Mouse (Mus musculus): ENCODE results near the gene Trim2. TPM values are rescaled to one million over a fixed set of nuclear protein-coding genes. Genes with fewer than 3 reads are reported as not detected.
A peak's percentile ranks its signal among the peaks of the same experiment; 100 is the strongest.

Gene Trim2
- total RNA-seq, 2 experiments from 2014 or later: 2.7 to 3.3 TPM

- no peak for DNase-seq
Measured at GRCm38 (mm10) chr3:84287256-84287655, 19.4 kb downstream of the Trim2 start.

GRCm38 (mm10) chr3:84286311-84286710 is 20.4 kb downstream of the Trim2 start:
- no peak for DNase-seq

GRCm38 (mm10) chr3:84284796-84285195 is 21.9 kb downstream of the Trim2 start:
- DNase-seq: no peak

GRCm38 (mm10) chr3:84283524-84283923 is 23.2 kb downstream of the Trim2 start:
- no peak for DNase-seq

GRCm38 (mm10) chr3:84281936-84282371 is 24.7 kb downstream of the Trim2 start:
- no peak for DNase-seq

- no peak for DNase-seq
Measured at GRCm38 (mm10) chr3:84278809-84279208, 27.9 kb downstream of the Trim2 start.

- DNase-seq: no peak
Measured at GRCm38 (mm10) chr3:84275124-84275523, 31.6 kb downstream of the Trim2 start.

- no peak for DNase-seq
Measured at GRCm38 (mm10) chr3:84272293-84273015, 34.2 kb downstream of the Trim2 start.

- DNase-seq: no peak
Measured at GRCm38 (mm10) chr3:84271794-84272193, 34.9 kb downstream of the Trim2 start.

GRCm38 (mm10) chr3:84271058-84271457 is 35.6 kb downstream of the Trim2 start:
- DNase-seq: no peak

GRCm38 (mm10) chr3:84270624-84270995 is 36.1 kb downstream of the Trim2 start:
- DNase-seq: no peak

- no peak for DNase-seq
Measured at GRCm38 (mm10) chr3:84269987-84270623, 36.6 kb downstream of the Trim2 start.

- no peak for DNase-seq
Measured at GRCm38 (mm10) chr3:84268434-84268833, 38.2 kb downstream of the Trim2 start.

GRCm38 (mm10) chr3:84266391-84266931 is 40.2 kb downstream of the Trim2 start:
- DNase-seq: no peak

- no peak for DNase-seq
Measured at GRCm38 (mm10) chr3:84265084-84265483, 41.6 kb downstream of the Trim2 start.

- no peak for DNase-seq
Measured at GRCm38 (mm10) chr3:84264395-84264794, 42.3 kb downstream of the Trim2 start.

- DNase-seq: no peak
Measured at GRCm38 (mm10) chr3:84262804-84263203, 43.9 kb downstream of the Trim2 start.

GRCm38 (mm10) chr3:84261863-84262262 is 44.8 kb downstream of the Trim2 start:
- no peak for DNase-seq

GRCm38 (mm10) chr3:84260837-84261236 is 45.8 kb downstream of the Trim2 start:
- no peak for DNase-seq

GRCm38 (mm10) chr3:84260024-84260535 is 46.6 kb downstream of the Trim2 start:
- DNase-seq: no peak

- peak; percentile 66 for DNase-seq
Measured at GRCm38 (mm10) chr3:84259281-84260023, 47.2 kb downstream of the Trim2 start.

- DNase-seq: no peak
Measured at GRCm38 (mm10) chr3:84258518-84259031, 48.1 kb downstream of the Trim2 start.

Data from gastrocnemius, postnatal 25 days (tissue).